Mouse (Mus musculus) embryonic facial prominence, embryonic 14.5 days (tissue): ENCODE data around the gene Olfr850. TPM values are rescaled to one million over a fixed set of nuclear protein-coding genes. Genes with fewer than 3 reads are reported as not detected.

Experiments
- ATAC-seq: fragments of 200-750 bp; cut with Nextera tagmentation; 2 replicates; pipeline ENCODE4 v1.8.0; 2017; ENCODE audit warnings: low read depth, moderate number of reproducible peaks, moderate TSS enrichment
- DNase-seq: peaks from one replicate; pipeline ENCODE4 v3.0.0-alpha.2; 2015; ENCODE audit warnings: low spot score
- H3K27ac ChIP-seq: fragments of 300-500 bp; sonication (generic); replicated peaks from 2 replicates; pipeline ENCODE4 v1.5.1; 2014; ENCODE audit warnings: low read depth, mild to moderate bottlenecking, low read length, moderate library complexity
- H3K27me3 ChIP-seq: fragments of 300-500 bp; sonication (generic); replicated peaks from 2 replicates; pipeline ENCODE4 v1.6.1; 2014; ENCODE audit warnings: low read length; ENCODE audit not compliant: control insufficient read depth, insufficient read depth
- H3K36me3 ChIP-seq: fragments of 300-500 bp; sonication (generic); 2 replicates; pipeline ENCODE4 v1.6.1; 2014; ENCODE audit warnings: low read length, mixed read lengths; ENCODE audit not compliant: control insufficient read depth, insufficient read depth
- H3K4me1 ChIP-seq: fragments of 300-500 bp; sonication (generic); 2 replicates; pipeline ENCODE4 v1.6.1; 2014; ENCODE audit warnings: antibody characterized with exemption, low read length; ENCODE audit not compliant: control insufficient read depth, insufficient read depth
- H3K4me2 ChIP-seq: fragments of 300-500 bp; sonication (generic); 2 replicates; pipeline ENCODE4 v1.6.1; 2014; ENCODE audit warnings: low read depth, mild to moderate bottlenecking, low read length, moderate library complexity, mixed read lengths
- H3K4me3 ChIP-seq: fragments of 300-500 bp; sonication (generic); 2 replicates; pipeline ENCODE4 v1.5.1; 2014; ENCODE audit warnings: low read depth, mild to moderate bottlenecking, low read length
- H3K9ac ChIP-seq: fragments of 300-500 bp; sonication (generic); 2 replicates; pipeline ENCODE4 v1.6.1; 2014; ENCODE audit warnings: low read depth, mild to moderate bottlenecking, low read length, moderate library complexity, mixed read lengths
- H3K9me3 ChIP-seq: fragments of 300-500 bp; sonication (generic); 2 replicates; pipeline ENCODE4 v1.6.1; 2016; ENCODE audit warnings: low read length; ENCODE audit not compliant: control insufficient read depth
- WGBS: fragments of 180-500 bp; shearing (Covaris S2); extraction: QIAGEN DNeasy Blood & Tissue Kit; methylation state at CpG from one replicate; pipeline ENCODE4 v1.1.7; 2014; 5-methylcytosine and 5-hydroxymethylcytosine counted together
- polyA plus RNA-seq: library from polyadenylated mRNA; unstranded; fragments of >200 nt; fragmentation: Nextera tagmentation; extraction: Ambion mirVana; gene quantifications from 2 replicates; pipeline ENCODE4 v1.2.1, GENCODE M21; 2014

Gene Olfr850
- polyA plus RNA-seq, result not detected in 2 replicates

DNA sequence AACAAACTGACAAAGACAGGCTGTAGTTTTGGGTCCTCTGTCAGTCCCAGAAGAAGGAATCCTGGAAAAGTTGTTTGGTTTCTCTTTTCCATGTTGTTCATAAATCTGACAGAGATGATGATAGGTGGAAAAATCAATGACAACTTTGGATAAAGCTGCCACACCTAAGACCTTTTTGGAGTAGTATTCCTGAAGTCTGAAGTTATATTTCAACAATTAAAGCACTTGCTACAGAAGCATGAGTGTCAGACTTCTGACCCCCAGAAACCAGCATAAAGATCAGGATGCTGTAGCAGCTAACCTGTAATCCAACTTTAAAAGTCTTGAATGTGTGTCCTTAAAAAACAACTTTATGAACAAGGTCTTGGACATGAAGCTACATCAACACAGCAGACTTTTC is at the start of gene Olfr850:
Gene Olfr850 (minus strand): TSS at position 101 of the 400 bp plus-strand sequence.
- Histone ChIP-seq H3K9me3 (0 out of 2 replicates have a peak, but pooled peaks cover 6% of the 10 kb centered on the region), H3K9ac (no peak within 1 kb of the TSS), H3K4me2 (no peak within 1 kb of the TSS), H3K4me1 (no peaks in the 10 kb centered on the region), H3K36me3 (no peaks in the 10 kb centered on the region), H3K27ac (no peak within 1 kb of the TSS), H3K27me3 (no peaks in the 10 kb centered on the region), H3K4me3 (no peak within 1 kb of the TSS)
- ATAC-seq, result no peak
- DNase-seq, result no peak

DNA sequence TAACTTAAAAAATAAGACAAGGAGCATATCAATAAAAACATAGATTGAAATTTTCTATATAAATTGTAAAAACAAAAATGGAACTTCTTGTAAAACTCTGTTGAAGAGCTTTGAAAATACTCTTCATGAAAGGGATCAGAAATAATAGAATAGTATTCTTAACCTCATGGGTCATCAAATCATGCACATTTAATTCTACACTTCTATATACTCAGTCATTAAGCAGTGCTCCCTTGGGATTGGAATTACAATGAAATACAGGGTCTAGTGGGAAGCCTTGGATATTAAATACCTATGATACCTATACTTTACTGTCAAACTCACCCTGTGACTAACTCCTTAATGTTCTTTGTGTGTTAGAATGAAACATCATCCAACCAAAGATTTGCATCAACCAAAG is 14.9 kb upstream of the Olfr850 start, which contains the start of gene Olfr851:
Gene Olfr851 (plus strand): TSS at position 301 of the 400 bp plus-strand sequence.
- ATAC-seq (no peak), DNase-seq (no peak)
- Histone ChIP-seq H3K36me3 (no peaks in the 10 kb centered on the region), H3K4me3 (no peak within 1 kb of the TSS), H3K27me3 (no peaks in the 10 kb centered on the region), H3K9ac (no peak within 1 kb of the TSS), H3K4me1 (no peaks in the 10 kb centered on the region), H3K27ac (no peak within 1 kb of the TSS), H3K9me3 (peaks cover 4% of the 10 kb centered on the region; the same call in 1 of the 2 replicates), H3K4me2 (no peak within 1 kb of the TSS)

DNA sequence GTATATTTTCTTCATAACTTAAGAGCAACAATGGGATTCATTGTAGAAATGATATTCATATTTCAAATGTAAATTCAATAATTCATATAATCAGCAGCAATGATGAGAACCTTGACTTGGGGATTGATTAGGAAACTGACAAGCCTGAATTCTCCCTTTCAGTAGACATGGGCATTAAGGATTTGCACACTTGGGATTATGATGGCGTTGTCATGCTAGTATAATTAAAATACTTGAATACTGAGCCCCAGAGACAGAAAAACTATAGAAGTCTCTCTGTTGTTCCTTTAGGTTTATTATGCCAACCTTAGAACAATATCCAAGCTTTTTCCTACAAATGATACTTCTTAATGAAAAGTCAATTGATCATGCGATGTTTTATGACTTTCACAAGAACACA is 38.1 kb downstream of the Olfr850 start, which contains the start of gene Olfr849:
Gene Olfr849 (plus strand): TSS at position 301 of the 400 bp plus-strand sequence.
- Histone ChIP-seq H3K9ac (no peak within 1 kb of the TSS), H3K27ac (no peak within 1 kb of the TSS), H3K36me3 (no peaks in the 10 kb centered on the region), H3K9me3 (peaks cover 19% of the 10 kb centered on the region), H3K27me3 (no peaks in the 10 kb centered on the region), H3K4me1 (no peaks in the 10 kb centered on the region), H3K4me3 (no peak within 1 kb of the TSS), H3K4me2 (no peak within 1 kb of the TSS)
- ATAC-seq, result no peak
- no peak for DNase-seq
- WGBS, result 90% methylated on average over 2 of the region's 2 CpGs

Other genes starting within 250 kb of the Olfr850 start
- 0.04 TPM in 1 of 2 replicates, not detected in the other for gene Olfr843, start 226.3 kb downstream of the Olfr850 start, polyA plus RNA-seq
- gene Olfr844, start 161.9 kb downstream of the Olfr850 start, polyA plus RNA-seq, result not detected in 2 replicates
- not detected in 2 replicates for gene Olfr845, start 141.8 kb downstream of the Olfr850 start, polyA plus RNA-seq
- not detected in 2 replicates for gene Olfr846, start 114.2 kb downstream of the Olfr850 start, polyA plus RNA-seq
- gene Olfr847, start 99.6 kb downstream of the Olfr850 start, polyA plus RNA-seq, result not detected in 2 replicates
- 0.05 TPM in 1 of 2 replicates, not detected in the other for gene Olfr849, start 38.0 kb downstream of the Olfr850 start, polyA plus RNA-seq
- gene Olfr851, start 15.0 kb upstream of the Olfr850 start, polyA plus RNA-seq, result not detected in 2 replicates
- not detected in 2 replicates for gene Olfr853, start 62.8 kb upstream of the Olfr850 start, polyA plus RNA-seq
- not detected in 2 replicates for gene Olfr854, start 89.1 kb upstream of the Olfr850 start, polyA plus RNA-seq
- not detected in 2 replicates for gene Olfr855, start 104.4 kb upstream of the Olfr850 start, polyA plus RNA-seq
- 19.2 and 22.1 TPM in 2 replicates for gene Zfp317, start 143.9 kb upstream of the Olfr850 start, polyA plus RNA-seq
- gene Olfr857, start 231.2 kb upstream of the Olfr850 start, polyA plus RNA-seq, result 0.40 TPM in 1 of 2 replicates, not detected in the other